Mouse (Mus musculus) hindbrain, embryonic 15.5 days (tissue): ENCODE results near the gene Vcpkmt. TPM values are rescaled to one million over a fixed set of nuclear protein-coding genes. Genes with fewer than 3 reads are reported as not detected.

Experiments used
- ATAC-seq: fragments of 200-750 bp; cut with Nextera tagmentation; 2 replicates; pipeline ENCODE4 v1.8.0; 2017; ENCODE audit warnings: low read depth, moderate number of reproducible peaks, moderate TSS enrichment; ENCODE audit not compliant: low FRiP score
- H3K27ac ChIP-seq: fragments of 300-500 bp; sonication (generic); replicated peaks from 2 replicates; pipeline ENCODE4 v1.5.1; 2015; ENCODE audit warnings: mild to moderate bottlenecking, inconsistent platforms
- H3K27me3 ChIP-seq: fragments of 300-500 bp; sonication (generic); 2 replicates; pipeline ENCODE4 v1.6.1; 2015; ENCODE audit warnings: control low read depth, inconsistent platforms
- H3K36me3 ChIP-seq: fragments of 300-500 bp; sonication (generic); 2 replicates; pipeline ENCODE4 v1.6.1; 2015; ENCODE audit warnings: control low read depth, inconsistent platforms
- H3K4me1 ChIP-seq: fragments of 300-500 bp; sonication (generic); replicated peaks from 2 replicates; pipeline ENCODE4 v1.6.1; 2015; ENCODE audit warnings: control low read depth, inconsistent platforms
- H3K4me2 ChIP-seq: fragments of 300-500 bp; sonication (generic); 2 replicates; pipeline ENCODE4 v1.6.1; 2015; ENCODE audit warnings: moderate library complexity, mild to moderate bottlenecking, inconsistent platforms
- H3K4me3 ChIP-seq: fragments of 300-500 bp; sonication (generic); 2 replicates; pipeline ENCODE4 v1.5.1; 2015; ENCODE audit warnings: mild to moderate bottlenecking, inconsistent platforms
- H3K9ac ChIP-seq: fragments of 300-500 bp; sonication (generic); 2 replicates; pipeline ENCODE4 v1.6.1; 2015; ENCODE audit warnings: inconsistent platforms
- H3K9me3 ChIP-seq: fragments of 300-500 bp; sonication (generic); 2 replicates; pipeline ENCODE4 v1.6.1; 2016; ENCODE audit warnings: control low read depth, inconsistent platforms
- WGBS: fragments of 180-500 bp; shearing (Covaris S2); methylation state at CpG from one replicate; pipeline ENCODE4 v1.1.7; 2015; 5-methylcytosine and 5-hydroxymethylcytosine counted together
- microRNA-seq: library from miRNA; unstranded; fragments of <30 nt; microRNA quantifications from one replicate; pipeline ENCODE4, GENCODE M21; 2016
- polyA plus RNA-seq: library from polyadenylated mRNA; unstranded; fragments of >200 nt; fragmentation: Nextera tagmentation; extraction: Ambion mirVana; gene quantifications from 2 replicates; pipeline ENCODE4 v1.2.1, GENCODE M21; 2015

The Vcpkmt gene
- polyA plus RNA-seq, 1 experiment from 2014 or later: 25.3 TPM

- Histone ChIP-seq H3K4me1 (peaks cover 19% of the 10 kb centered on the region), H3K36me3 (no peaks in the 10 kb centered on the region), H3K27me3 (no peaks in the 10 kb centered on the region), H3K4me3 (no peak overlapping the region), H3K27ac (peak overlapping the region; percentile 76), H3K4me2 (0 out of 2 replicates have a peak overlapping the region, but pooled peaks have one; percentile 19), H3K9ac (no peak overlapping the region), H3K9me3 (no peaks in the 10 kb centered on the region)
- WGBS: 23% methylated on average over 10 of the region's 10 CpGs
- peak; percentile 66; the same call in 1 of the 2 replicates for ATAC-seq
Measured at GRCm38 (mm10) chr12:69537243-69537674, 45.6 kb downstream of the Vcpkmt start.

GRCm38 (mm10) chr12:69536616-69537242 lies 46.1 kb downstream of the Vcpkmt start:
- H3K36me3 ChIP-seq: no peaks in the 10 kb centered on the region
- no peaks in the 10 kb centered on the region for H3K9me3 ChIP-seq
- H3K27me3 ChIP-seq: no peaks in the 10 kb centered on the region
- H3K4me2 ChIP-seq: no peak overlapping the region
- H3K27ac ChIP-seq: peak overlapping the region; percentile 76
- H3K9ac ChIP-seq: no peak overlapping the region
- no peak overlapping the region for H3K4me3 ChIP-seq
- WGBS: 56% methylated on average over 10 of the region's 10 CpGs
- no peak for ATAC-seq
- peaks cover 19% of the 10 kb centered on the region for H3K4me1 ChIP-seq

GRCm38 (mm10) chr12:69533237-69533636 lies 49.6 kb downstream of the Vcpkmt start:
- Histone ChIP-seq H3K27ac (no peak overlapping the region), H3K9ac (no peak overlapping the region), H3K36me3 (no peaks in the 10 kb centered on the region), H3K9me3 (no peaks in the 10 kb centered on the region), H3K4me2 (no peak overlapping the region), H3K4me1 (peaks cover 13% of the 10 kb centered on the region), H3K27me3 (no peaks in the 10 kb centered on the region), H3K4me3 (no peak overlapping the region)
- no peak for ATAC-seq
- WGBS: 90% methylated on average over 5 of the region's 5 CpGs

GRCm38 (mm10) chr12:69532530-69532929 lies 50.3 kb downstream of the Vcpkmt start:
- Histone ChIP-seq H3K9ac (no peak overlapping the region), H3K27ac (no peak overlapping the region), H3K27me3 (no peaks in the 10 kb centered on the region), H3K4me3 (no peak overlapping the region), H3K9me3 (no peaks in the 10 kb centered on the region), H3K36me3 (no peaks in the 10 kb centered on the region), H3K4me1 (peaks cover 6% of the 10 kb centered on the region), H3K4me2 (no peak overlapping the region)
- WGBS: 88% methylated on average over 3 of the region's 3 CpGs
- no peak for ATAC-seq

- Histone ChIP-seq H3K9ac (no peak overlapping the region), H3K36me3 (no peaks in the 10 kb centered on the region), H3K4me2 (no peak overlapping the region), H3K4me1 (peaks cover 2% of the 10 kb centered on the region), H3K9me3 (no peaks in the 10 kb centered on the region), H3K4me3 (no peak overlapping the region), H3K27ac (no peak overlapping the region), H3K27me3 (no peaks in the 10 kb centered on the region)
- WGBS: 92% methylated on average over 4 of the region's 4 CpGs
- no peak for ATAC-seq
Measured at GRCm38 (mm10) chr12:69532091-69532490, 50.7 kb downstream of the Vcpkmt start.

- H3K9me3 ChIP-seq: no peaks in the 10 kb centered on the region
- no peak overlapping the region for H3K4me2 ChIP-seq
- 88% methylated on average over 13 of the region's 13 CpGs for WGBS
- no peaks in the 10 kb centered on the region for H3K4me1 ChIP-seq
- H3K27ac ChIP-seq: no peak overlapping the region
- no peaks in the 10 kb centered on the region for H3K36me3 ChIP-seq
- no peak overlapping the region for H3K9ac ChIP-seq
- no peak for ATAC-seq
- no peaks in the 10 kb centered on the region for H3K27me3 ChIP-seq
- H3K4me3 ChIP-seq: no peak overlapping the region
Measured at GRCm38 (mm10) chr12:69529694-69530403, 53.0 kb downstream of the Vcpkmt start.

GRCm38 (mm10) chr12:69528275-69529032 lies 54.4 kb downstream of the Vcpkmt start:
- H3K27ac ChIP-seq: no peak overlapping the region
- H3K4me2 ChIP-seq: no peak overlapping the region
- no peak overlapping the region for H3K9ac ChIP-seq
- no peaks in the 10 kb centered on the region for H3K36me3 ChIP-seq
- no peaks in the 10 kb centered on the region for H3K4me1 ChIP-seq
- no peak for ATAC-seq
- H3K9me3 ChIP-seq: no peaks in the 10 kb centered on the region
- no peak overlapping the region for H3K4me3 ChIP-seq
- H3K27me3 ChIP-seq: no peaks in the 10 kb centered on the region
- 92% methylated on average over 8 of the region's 8 CpGs for WGBS

Small RNA genes lying within 50 kb of the gene (microRNA-seq; reads per million reads assigned to microRNA genes)
- not detected for gene Gm23018

Other genes with a start within 250 kb of the Vcpkmt start
- gene Nemf, start 225.9 kb downstream of the Vcpkmt start, polyA plus RNA-seq: 84.0 and 87.4 TPM in 2 replicates
- gene Arf6, start 210.9 kb downstream of the Vcpkmt start, polyA plus RNA-seq: 30.8 and 30.9 TPM in 2 replicates
- 0.89 and 1.5 TPM in 2 replicates for gene Gm9887, start 210.6 kb downstream of the Vcpkmt start, polyA plus RNA-seq
- 12.5 and 13.3 TPM in 2 replicates for gene Sos2, start 98.8 kb upstream of the Vcpkmt start, polyA plus RNA-seq
- 12.5 and 13.3 TPM in 2 replicates for gene L2hgdh, start 141.8 kb upstream of the Vcpkmt start, polyA plus RNA-seq
- 34.5 and 37.0 TPM in 2 replicates for gene Atp5s, start 141.9 kb upstream of the Vcpkmt start, polyA plus RNA-seq
- gene Cdkl1, start 208.2 kb upstream of the Vcpkmt start, polyA plus RNA-seq: 9.0 and 9.7 TPM in 2 replicates